ENCODE assay signal across 9 mouse cellular contexts in the genomic region with DNA sequence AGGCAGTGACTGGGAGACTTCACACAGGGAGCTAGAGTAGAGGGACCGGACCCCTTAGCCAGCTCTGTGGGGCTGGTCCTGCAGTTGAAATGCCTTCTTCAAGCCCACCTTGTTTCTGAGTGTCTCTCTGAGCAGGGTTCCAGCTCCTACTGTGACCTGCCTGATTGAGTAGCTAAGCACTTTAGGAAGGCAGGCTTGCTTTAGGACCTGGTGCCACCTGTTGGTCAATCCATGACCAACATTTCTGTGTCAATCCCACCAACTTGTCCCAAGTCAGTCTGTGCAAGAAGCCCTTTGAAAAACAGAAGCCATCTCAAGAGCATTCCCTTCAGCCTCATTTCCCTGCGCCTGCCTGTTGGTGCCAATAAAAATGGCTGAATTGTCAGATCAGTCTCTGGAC.
DNase-seq lines count a peak whose midpoint lies in the region; ATAC-seq lines count a peak whose summit lies in the region.
"Had no signal": no experiment of that assay in that cellular context is flagged by ENCODE, and none has a peak within 500 bp of the region (broad histone marks: within the 10 kb centered on the region; RNA-seq: fewer than 3 reads in every experiment).

No protein-coding gene starts in this region.

- H3K27ac ChIP-seq in midbrain, embryonic 10.5 days (replicated peaks), result no peak overlapping the region
- no peak overlapping the region for H3K27ac ChIP-seq in midbrain, embryonic 16.5 days (ENCODE audit: low read length)
- no peak overlapping the region for H3K27ac ChIP-seq in limb, embryonic 10.5 days

- peak; percentile 44 for DNase-seq in midbrain, embryonic 10.5 days (ENCODE audit: low spot score)
- peak; percentile 60 for DNase-seq in ZHBTc4 (ENCODE audit: low read depth, low spot score)
- peak; percentile 8 for DNase-seq in hindlimb bud, embryonic 11.5 days (ENCODE audit: extremely low spot score, low read depth, low spot score)
- peak; percentile 44 for DNase-seq in limb, embryonic 10.5 days (ENCODE audit: low spot score)
- peak; percentile 51 to 55 for DNase-seq in right cerebral cortex, adult 2 months (ENCODE audit: low spot score in 2 of 2)
- no peak for DNase-seq in spleen, postnatal 36 days (ENCODE audit: low spot score in 2 of 2)

- H3K9ac ChIP-seq in midbrain, embryonic 16.5 days (ENCODE audit: low read depth, low read length), result no peak overlapping the region

- WGBS in midbrain, embryonic 10.5 days, result 72% methylated on average over 2 of the region's 2 CpGs
- WGBS in midbrain, embryonic 16.5 days, result 67% methylated on average over 2 of the region's 2 CpGs
- WGBS in limb, embryonic 10.5 days, result 74% methylated on average over 2 of the region's 2 CpGs

- no peak overlapping the region for H3K4me2 ChIP-seq in midbrain, embryonic 16.5 days (ENCODE audit: low read length)

- ATAC-seq in midbrain, embryonic 16.5 days, result no peak
- ATAC-seq in common myeloid progenitor, adult 5-6 weeks (replicated peaks; ENCODE audit: low read depth, poor library complexity, severe bottlenecking), result peak; percentile 65; the same call in 1 of the 2 replicates

- H3K9me3 ChIP-seq in midbrain, embryonic 10.5 days (replicated peaks), result no peaks in the 10 kb centered on the region
- H3K9me3 ChIP-seq in midbrain, embryonic 16.5 days (replicated peaks; ENCODE audit: control insufficient read depth, low read length, poor library complexity, severe bottlenecking), result no peaks in the 10 kb centered on the region
- no peaks in the 10 kb centered on the region; the same call in 1 of the 2 replicates for H3K9me3 ChIP-seq in limb, embryonic 10.5 days (replicated peaks)

- no peak overlapping the region for H3K4me3 ChIP-seq in midbrain, embryonic 10.5 days
- no peak overlapping the region for H3K4me3 ChIP-seq in midbrain, embryonic 16.5 days (ENCODE audit: low read depth, low read length)
- H3K4me3 ChIP-seq in limb, embryonic 10.5 days, result no peak overlapping the region
- H3K4me3 ChIP-seq: myocyte had no signal

- no peaks in the 10 kb centered on the region for H3K36me3 ChIP-seq in midbrain, embryonic 10.5 days
- H3K36me3 ChIP-seq in midbrain, embryonic 16.5 days (ENCODE audit: control insufficient read depth, insufficient read depth, low read length), result no peaks in the 10 kb centered on the region
- H3K36me3 ChIP-seq in limb, embryonic 10.5 days, result no peaks in the 10 kb centered on the region

- H3K4me1 ChIP-seq in midbrain, embryonic 10.5 days, result peaks cover 15% of the 10 kb centered on the region
- H3K4me1 ChIP-seq in midbrain, embryonic 16.5 days (ENCODE audit: control insufficient read depth, insufficient read depth, low read length), result no peaks in the 10 kb centered on the region
- peaks cover 9% of the 10 kb centered on the region; the same call in 1 of the 2 replicates for H3K4me1 ChIP-seq in limb, embryonic 10.5 days

- H3K27me3 ChIP-seq in midbrain, embryonic 10.5 days (ENCODE audit: low read depth, poor library complexity, severe bottlenecking), result no peaks in the 10 kb centered on the region
- no peaks in the 10 kb centered on the region for H3K27me3 ChIP-seq in midbrain, embryonic 16.5 days (ENCODE audit: control insufficient read depth, insufficient read depth, low read depth, low read length)
- no peaks in the 10 kb centered on the region for H3K27me3 ChIP-seq in limb, embryonic 10.5 days (ENCODE audit: low read depth, poor library complexity, severe bottlenecking)

Comparison
In these comparisons a context has a peak if more than half of its experiments do, and no peak if none do; other contexts are left out.
1. DNase-seq: peak in midbrain, embryonic 10.5 days (single experiment), ZHBTc4 (single experiment), hindlimb bud, embryonic 11.5 days (single experiment), limb, embryonic 10.5 days (single experiment) and right cerebral cortex, adult 2 months (2 of 2); none in spleen, postnatal 36 days (0 of 2).